Mouse (Mus musculus): ENCODE measurements around the gene Nedd4. TPM values are rescaled to one million over a fixed set of nuclear protein-coding genes. Genes with fewer than 3 reads are reported as not detected.
A peak's percentile ranks its signal among the peaks of the same experiment; 100 is the strongest.

Gene Nedd4
- polyA plus RNA-seq, 1 experiment from 2014 or later = 643 TPM

DNA sequence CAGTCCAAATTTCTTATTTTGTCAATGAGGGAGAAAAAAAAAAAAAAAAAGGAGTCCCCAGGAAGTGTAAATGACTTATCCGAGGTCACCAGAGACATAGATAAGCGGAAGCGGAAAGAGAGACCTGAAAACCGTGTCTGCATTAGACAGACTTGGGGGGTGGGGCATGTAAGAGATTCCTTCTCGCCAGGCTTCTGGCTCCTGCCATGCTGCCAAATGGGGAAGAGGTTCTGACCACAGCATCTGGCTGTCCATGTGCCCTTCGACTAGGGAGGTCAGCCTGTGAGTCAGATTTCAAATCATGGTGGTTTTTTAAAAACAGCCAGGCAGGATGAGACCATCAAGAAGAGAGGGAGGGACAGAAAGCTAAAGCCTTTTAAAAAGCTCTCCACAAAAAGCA lies 129.5 kb downstream of the Nedd4 start:
- peak overlapping the region; percentile 40; the same call in 1 of the 2 replicates for H3K27ac ChIP-seq
- H3K36me3 ChIP-seq (replicated peaks) = no peaks in the 10 kb centered on the region
- H3K27me3 ChIP-seq (ENCODE audit: poor library complexity, severe bottlenecking) = no peaks in the 10 kb centered on the region
- peaks cover 9% of the 10 kb centered on the region; the same call in 1 of the 2 replicates for H3K9me3 ChIP-seq
- no peak for DNase-seq (ENCODE audit: extremely low spot score, low spot score)
- peaks cover 31% of the 10 kb centered on the region for H3K4me1 ChIP-seq
- 6% methylated on average over 6 of the region's 6 CpGs for WGBS
- 0 out of 2 replicates have a peak overlapping the region, but pooled peaks have one; percentile 4 for H3K4me3 ChIP-seq

GRCm38 (mm10) chr9:72795243-72795642 lies 133.1 kb downstream of the Nedd4 start:
- peaks cover 28% of the 10 kb centered on the region for H3K4me1 ChIP-seq
- WGBS = 87% methylated on average over 3 of the region's 3 CpGs
- DNase-seq (ENCODE audit: extremely low spot score, low spot score) = no peak

GRCm38 (mm10) chr9:72797136-72797621 lies 135.0 kb downstream of the Nedd4 start:
- 54% methylated on average over 9 of the region's 9 CpGs for WGBS
- H3K36me3 ChIP-seq (replicated peaks) = no peaks in the 10 kb centered on the region
- H3K4me1 ChIP-seq = peaks cover 14% of the 10 kb centered on the region
- H3K27ac ChIP-seq = no peak overlapping the region
- H3K27me3 ChIP-seq (ENCODE audit: poor library complexity, severe bottlenecking) = no peaks in the 10 kb centered on the region
- H3K4me3 ChIP-seq = no peak overlapping the region
- no peak for DNase-seq (ENCODE audit: extremely low spot score, low spot score)
- H3K9me3 ChIP-seq = peaks cover 9% of the 10 kb centered on the region; the same call in 1 of the 2 replicates

More at GRCm38 (mm10) chr9:72795243-72795642, 133.1 kb downstream of the Nedd4 start:
- peaks cover 9% of the 10 kb centered on the region; the same call in 1 of the 2 replicates for H3K9me3 ChIP-seq
- no peaks in the 10 kb centered on the region for H3K36me3 ChIP-seq (replicated peaks)
- H3K27me3 ChIP-seq (ENCODE audit: poor library complexity, severe bottlenecking) = no peaks in the 10 kb centered on the region
- no peak overlapping the region for H3K4me3 ChIP-seq
- no peak overlapping the region for H3K27ac ChIP-seq

Other genes starting within 250 kb of the Nedd4 start
- 61.8 and 67.6 TPM in 2 replicates for gene Mns1, start 224.3 kb upstream of the Nedd4 start, polyA plus RNA-seq (2016; fragmentation: Nextera tagmentation; extraction: Ambion mirVana)
- gene Tex9, start 170.1 kb upstream of the Nedd4 start, polyA plus RNA-seq (2016; fragmentation: Nextera tagmentation; extraction: Ambion mirVana) = 75.5 and 89.5 TPM in 2 replicates
- gene Rfx7, start 130.1 kb upstream of the Nedd4 start, polyA plus RNA-seq (2016; fragmentation: Nextera tagmentation; extraction: Ambion mirVana) = 16.5 and 16.8 TPM in 2 replicates
- gene Prtg, start 144.5 kb downstream of the Nedd4 start, polyA plus RNA-seq (2016; fragmentation: Nextera tagmentation; extraction: Ambion mirVana) = 10.1 and 11.5 TPM in 2 replicates

All from forebrain, embryonic 10.5 days (tissue).